Mouse (Mus musculus) heart, postnatal 14 days (tissue): Measurements from ENCODE around the gene Qdpr. TPM values are rescaled to one million over a fixed set of nuclear protein-coding genes. Genes with fewer than 3 reads are reported as not detected.
A peak's percentile ranks its signal among the peaks of the same experiment; 100 is the strongest.
"Not testable (repeated sequence)": the region's sequence is repeated elsewhere in the genome, so short reads cannot be mapped to it uniquely, and the experiment has no call there.

Source experiments
- DNase-seq, 2 experiments: peaks; one replicate each; pipeline ENCODE4 v3.0.0; 2021 to 2022
- intact Hi-C: fragments of 180-260 bp; cut with DNase I; formaldehyde crosslinking; loops from one replicate; pipeline ENCODE4 v1.15.1; 2025
- total RNA-seq, 2 experiments: library from RNA; stranded (reverse); gene quantifications; 2 replicates each; pipeline ENCODE4 v1.2.3; 2021

Qdpr gene
- total RNA-seq, 2 experiments from 2014 or later, result 69.2 to 73.7 TPM

- intact Hi-C loops, result loop anchor here (5.0 kb wide), 1 partner anchor 874 kb away; no protein-coding TSS in a partner anchor
- DNase-seq, result no peak
Measured at GRCm38 (mm10) chr5:45472880-45473450, 22.9 kb upstream of the Qdpr start.

DNA sequence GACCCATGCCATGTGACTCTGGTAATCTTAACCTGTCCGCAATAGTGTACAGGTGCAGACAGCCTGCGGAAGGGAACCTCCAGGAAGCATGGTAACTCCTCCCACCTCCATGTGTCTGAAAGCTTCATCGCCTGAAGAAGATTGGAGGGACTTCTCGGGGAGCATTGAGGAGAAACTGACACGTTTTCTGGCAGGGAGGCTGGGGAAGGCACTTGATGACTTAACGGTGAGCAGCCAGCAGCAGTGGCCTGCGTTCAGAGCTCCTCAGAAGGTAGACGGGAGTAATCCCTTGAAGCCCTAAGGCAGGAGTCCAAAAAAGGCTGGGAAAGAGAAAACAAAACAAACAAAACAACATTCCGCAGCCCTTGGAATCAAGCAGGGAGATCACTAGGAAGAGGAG, 4.4 kb upstream of the Qdpr start:
- no peak for DNase-seq
- intact Hi-C loops, result no loop called here

DNA sequence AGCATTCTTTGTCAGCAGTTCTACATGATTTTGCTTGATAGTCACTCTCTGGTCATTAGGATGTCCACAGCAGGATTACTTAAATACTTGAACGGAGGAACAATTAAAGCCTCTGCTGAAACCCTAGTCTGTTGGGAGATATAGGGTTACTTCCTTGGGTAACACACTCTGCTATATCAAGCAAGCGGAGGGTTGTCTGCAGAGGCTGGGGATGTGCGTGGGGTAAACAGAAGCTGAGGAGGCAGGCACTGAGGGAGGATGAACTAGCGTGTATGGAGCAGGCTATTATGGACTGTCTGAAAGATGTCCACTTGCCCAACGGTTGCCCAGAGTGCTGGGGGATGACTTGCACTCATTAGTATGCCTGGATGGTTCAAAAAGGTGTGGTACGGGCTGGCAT, 3.4 kb upstream of the Qdpr start, which contains the start of gene Clrn2:
Gene Clrn2, plus strand, starts transcription at position 301 of the 400 bp plus-strand sequence.
- intact Hi-C loops, result no loop called here
- no peak for DNase-seq

DNA sequence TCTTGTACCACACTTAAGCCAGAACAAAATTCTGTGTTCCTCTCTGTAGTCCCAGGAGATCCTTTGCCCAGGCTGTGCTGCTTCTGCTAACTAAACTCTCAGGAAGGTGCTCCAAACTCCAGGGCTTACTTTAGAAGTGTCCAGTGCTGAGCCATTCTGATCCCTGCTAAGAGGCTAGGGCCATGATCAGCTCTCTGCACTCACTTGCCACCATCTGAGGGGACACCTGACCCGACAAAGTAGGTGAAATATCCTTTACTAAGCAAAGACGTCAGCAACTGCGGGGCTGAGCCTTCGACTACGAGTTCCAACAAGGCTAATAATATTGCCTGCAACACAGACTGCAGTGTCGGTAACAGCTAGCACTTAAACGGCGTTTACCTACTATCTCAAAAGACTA, 830 bp downstream of the Qdpr start:
- intact Hi-C loops, result loop anchor here (2.0 kb wide), 1 partner anchor 72 kb away; the partner anchor contains the start of gene Med28
- DNase-seq, result no peak

- intact Hi-C loops, result loop anchor here (2.0 kb wide), 1 partner anchor 72 kb away; the partner anchor contains the start of gene Med28
- DNase-seq, result no peak
Measured at GRCm38 (mm10) chr5:45448676-45449075, 1.4 kb downstream of the Qdpr start.

DNA sequence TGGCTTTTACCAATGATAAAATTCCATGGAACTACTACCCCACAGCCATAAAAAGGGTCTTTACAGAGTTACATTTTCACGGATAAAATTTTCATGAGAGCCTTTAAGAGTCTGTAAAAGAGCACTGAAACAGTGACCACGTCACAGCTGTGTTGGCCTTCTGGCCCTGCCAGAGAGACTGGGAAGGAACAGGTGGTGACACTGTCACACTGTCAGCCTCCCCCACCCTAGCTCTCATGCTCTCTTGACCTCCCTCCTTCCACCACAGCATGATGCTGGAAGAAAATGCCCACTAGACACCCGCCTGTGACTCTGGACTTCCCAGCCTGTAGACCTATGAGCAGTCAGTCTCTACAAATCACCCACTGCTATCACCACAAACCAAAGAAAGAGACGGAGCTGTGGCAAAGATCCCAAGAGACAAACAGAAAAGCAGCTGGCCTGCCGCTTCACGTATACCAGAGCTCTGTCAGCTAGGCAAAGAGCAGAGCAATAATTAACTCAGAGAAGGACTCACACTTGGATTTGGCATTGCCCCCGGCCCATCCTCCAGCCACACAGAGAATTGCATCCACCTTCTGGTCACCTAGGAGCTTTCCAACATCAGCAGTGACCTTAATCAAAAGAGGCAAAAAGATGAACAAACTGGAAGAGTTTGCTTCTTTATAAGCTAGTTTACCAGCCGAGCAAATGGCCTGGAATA, 5.8 kb downstream of the Qdpr start:
- no peak for DNase-seq
- intact Hi-C loops, result no loop called here

GRCm38 (mm10) chr5:45441745-45442144, 8.3 kb downstream of the Qdpr start:
- intact Hi-C loops, result no loop called here
- no peak for DNase-seq

GRCm38 (mm10) chr5:45441124-45441523, 8.9 kb downstream of the Qdpr start:
- intact Hi-C loops, result no loop called here
- peak in 1 of 2 experiments; percentile 18 for DNase-seq

DNA sequence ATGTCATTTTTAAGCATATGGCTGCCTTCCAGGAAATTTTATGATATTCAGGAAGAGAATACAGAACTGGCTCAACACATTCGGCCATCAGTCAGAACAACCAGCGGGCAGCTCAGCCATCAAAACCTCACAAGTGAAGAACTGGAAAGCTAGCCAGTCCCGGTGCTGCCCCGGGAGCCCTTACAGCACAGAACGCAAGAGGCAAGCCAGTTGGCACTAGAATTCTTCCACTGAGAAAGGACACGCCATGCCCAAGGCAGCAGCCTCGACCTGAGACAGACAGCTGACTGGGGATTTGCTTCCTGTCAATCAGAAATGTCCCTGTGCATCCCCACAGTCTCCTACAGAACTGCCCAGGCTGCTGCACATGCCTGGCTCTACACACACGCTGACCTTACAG, 11.7 kb downstream of the Qdpr start:
- intact Hi-C loops, result no loop called here

GRCm38 (mm10) chr5:45437826-45438225, 12.2 kb downstream of the Qdpr start:
- intact Hi-C loops, result no loop called here

More for the DNA sequence above, 11.7 kb downstream of the Qdpr start:
- DNase-seq, result no peak

DNA sequence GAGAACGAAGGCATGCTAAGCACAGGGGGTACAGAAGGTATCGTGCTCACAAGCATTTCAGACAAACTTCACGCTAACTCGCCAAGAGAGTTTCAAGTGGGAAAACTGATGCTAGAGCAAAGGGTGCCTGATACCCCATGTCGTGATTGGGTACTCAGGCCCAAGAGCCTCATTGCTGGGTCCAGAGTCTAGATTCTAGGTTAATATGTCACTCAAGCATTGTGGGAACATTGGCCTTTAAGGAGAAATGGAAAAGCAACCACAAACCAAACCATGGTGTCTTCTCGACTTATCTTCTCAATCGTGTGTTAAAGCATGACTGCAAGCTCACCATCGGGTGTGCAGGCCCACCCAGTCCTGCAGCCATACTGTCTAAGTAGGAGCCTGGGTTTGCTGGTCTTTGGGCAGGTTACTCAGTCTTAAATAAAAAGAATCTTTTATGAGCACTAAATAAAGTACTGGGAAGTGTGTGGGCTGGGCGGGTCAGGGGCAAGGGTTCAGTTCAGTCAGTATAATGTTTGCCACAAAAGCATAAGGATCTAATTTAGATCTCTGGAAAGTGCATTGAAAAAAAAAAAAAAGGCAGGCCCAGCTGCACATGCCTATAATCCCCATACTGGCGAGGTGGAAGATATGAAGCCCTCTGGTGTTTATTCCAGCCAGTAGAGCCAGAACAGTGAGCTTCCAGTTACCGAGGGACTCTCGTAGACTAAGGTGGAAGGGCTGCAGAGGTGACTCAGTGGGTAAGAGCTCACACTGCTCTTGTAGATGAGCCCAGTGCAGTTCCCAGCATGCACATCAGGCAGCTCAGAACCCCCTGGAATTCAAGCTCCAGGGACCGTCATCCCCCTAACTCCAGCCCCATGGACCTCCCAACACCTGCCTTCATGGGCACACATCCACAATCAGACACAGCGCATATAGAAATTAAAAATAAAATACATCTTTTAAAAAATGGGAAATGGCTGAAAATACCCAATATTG, 13.8 kb downstream of the Qdpr start:
- no peak for DNase-seq
- intact Hi-C loops, result no loop called here

More at GRCm38 (mm10) chr5:45437826-45438225, 12.2 kb downstream of the Qdpr start:
- DNase-seq, result no peak

GRCm38 (mm10) chr5:45427891-45428290, 22.1 kb downstream of the Qdpr start:
- DNase-seq, result no peak
- intact Hi-C loops, result no loop called here

- intact Hi-C loops, result no loop called here
- DNase-seq, result no peak
Measured at GRCm38 (mm10) chr5:45426416-45427034, 23.5 kb downstream of the Qdpr start.

DNA sequence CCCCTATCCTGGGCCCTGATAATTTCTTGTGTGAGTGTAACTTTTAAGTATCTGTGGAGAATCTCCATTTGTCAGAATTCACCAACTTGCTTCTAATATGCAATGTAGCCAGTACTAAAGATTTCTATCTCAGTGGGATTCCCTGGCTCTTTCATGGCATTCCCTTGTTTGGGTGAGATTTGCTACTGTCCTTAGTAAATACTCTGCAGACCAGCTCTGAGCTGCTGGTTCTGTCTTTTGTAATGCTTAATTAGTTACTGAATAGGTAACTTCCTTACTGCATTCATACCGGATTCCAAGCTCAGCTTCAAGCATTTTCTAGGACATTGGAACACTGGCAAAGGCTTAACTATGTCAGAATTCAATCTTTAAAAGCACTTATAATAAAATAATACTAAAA, 24.3 kb downstream of the Qdpr start:
- DNase-seq, intact Hi-C loops: not testable (repeated sequence)

GRCm38 (mm10) chr5:45424021-45424886, 25.8 kb downstream of the Qdpr start:
- intact Hi-C loops, result loop anchor here (5.0 kb wide), 2 partner anchors 1122 to 1142 kb away; no protein-coding TSS in a partner anchor
- DNase-seq, result peak; percentile 40 to 63

DNA sequence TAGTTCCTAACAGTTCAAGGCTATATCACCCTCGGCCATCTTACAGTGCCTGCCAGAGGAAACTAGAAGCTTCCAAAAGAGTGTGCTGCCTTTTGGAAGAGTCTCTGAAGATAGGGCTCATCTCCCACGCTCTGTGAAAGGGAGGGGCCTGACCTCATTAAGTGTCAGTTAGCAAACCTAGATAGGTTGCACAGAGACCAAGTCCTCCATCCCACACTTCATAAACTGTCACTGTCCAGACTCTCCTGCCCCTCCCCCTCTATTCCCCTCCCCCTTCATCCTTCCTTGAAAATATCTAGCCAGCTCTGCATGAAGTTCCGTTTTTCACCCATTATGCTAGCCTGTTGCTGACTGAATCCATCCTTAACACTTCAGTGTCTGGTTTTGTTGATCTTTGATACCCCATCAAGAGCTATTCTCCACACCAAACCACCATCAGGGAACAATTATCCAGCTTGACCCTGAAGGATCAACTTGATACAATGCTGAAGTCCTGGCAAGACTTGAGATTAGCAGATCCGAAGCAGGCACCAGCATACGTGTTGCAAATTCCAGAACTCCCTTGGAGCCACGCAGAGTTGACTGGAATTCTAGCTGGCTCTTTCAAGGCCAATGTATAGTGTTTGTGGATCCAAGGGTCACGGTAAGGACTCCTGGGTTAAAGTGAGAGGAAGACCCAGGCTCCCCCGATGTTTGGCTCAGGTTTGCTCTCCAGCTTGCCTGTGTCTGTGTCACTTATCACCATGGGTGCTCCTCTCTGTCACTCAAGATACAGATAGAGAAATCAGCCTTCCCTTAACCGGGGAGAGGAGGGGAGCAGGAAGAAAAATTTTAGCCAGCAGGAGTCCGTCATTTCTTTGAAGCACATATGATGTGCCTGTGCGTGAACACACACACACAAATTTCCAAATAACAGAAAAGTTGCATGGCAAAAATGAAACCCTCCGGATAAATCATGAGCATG, 27.9 kb downstream of the Qdpr start:
- DNase-seq, result no peak
- intact Hi-C loops, result loop anchor here (5.0 kb wide), 2 partner anchors 1120 to 1140 kb away; no protein-coding TSS in a partner anchor

DNA sequence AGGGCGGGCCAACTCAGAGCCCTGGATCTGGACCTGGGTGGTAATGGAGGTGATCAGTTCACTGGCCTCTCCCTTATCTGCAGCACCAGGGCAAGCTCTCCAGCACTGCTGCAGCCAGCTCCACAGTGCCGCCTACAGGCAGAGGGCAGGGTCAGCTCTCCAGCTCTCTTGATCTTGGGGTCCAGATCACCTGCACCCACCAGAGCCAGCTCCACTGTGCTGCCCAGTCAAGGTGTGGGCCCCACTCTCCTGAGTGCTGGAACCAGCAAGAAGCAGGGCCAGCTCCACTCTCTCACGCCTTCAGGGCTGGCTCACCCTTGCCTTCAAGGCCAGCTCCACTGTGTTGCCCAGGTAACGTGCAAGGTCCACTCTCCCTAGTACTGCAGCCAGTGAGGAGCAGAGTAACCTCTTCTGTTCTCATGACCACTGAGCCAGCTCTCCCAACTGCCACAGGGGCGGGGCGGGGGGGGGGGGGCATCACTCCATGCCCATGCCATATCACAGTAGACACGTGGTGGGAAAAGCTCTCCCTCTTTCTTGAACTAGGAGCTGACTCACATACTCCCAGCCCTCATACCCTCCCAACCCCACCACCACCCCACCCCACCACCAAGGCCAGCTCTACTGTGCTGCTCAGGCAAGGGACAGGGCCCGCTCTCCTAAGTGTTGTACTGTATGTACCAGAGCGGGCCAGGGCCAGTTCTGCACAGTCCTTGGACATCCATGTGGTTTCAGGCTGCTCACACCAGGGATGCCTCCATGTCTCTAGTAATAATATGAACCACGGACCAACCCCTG, 30.0 kb downstream of the Qdpr start:
- intact Hi-C loops, result loop anchor here (5.0 kb wide), 2 partner anchors 1118 to 1138 kb away; no protein-coding TSS in a partner anchor
- DNase-seq, result peak in 1 of 2 experiments; percentile 8
